Mouse (Mus musculus): ENCODE data around the gene Rad51d.

DNA sequence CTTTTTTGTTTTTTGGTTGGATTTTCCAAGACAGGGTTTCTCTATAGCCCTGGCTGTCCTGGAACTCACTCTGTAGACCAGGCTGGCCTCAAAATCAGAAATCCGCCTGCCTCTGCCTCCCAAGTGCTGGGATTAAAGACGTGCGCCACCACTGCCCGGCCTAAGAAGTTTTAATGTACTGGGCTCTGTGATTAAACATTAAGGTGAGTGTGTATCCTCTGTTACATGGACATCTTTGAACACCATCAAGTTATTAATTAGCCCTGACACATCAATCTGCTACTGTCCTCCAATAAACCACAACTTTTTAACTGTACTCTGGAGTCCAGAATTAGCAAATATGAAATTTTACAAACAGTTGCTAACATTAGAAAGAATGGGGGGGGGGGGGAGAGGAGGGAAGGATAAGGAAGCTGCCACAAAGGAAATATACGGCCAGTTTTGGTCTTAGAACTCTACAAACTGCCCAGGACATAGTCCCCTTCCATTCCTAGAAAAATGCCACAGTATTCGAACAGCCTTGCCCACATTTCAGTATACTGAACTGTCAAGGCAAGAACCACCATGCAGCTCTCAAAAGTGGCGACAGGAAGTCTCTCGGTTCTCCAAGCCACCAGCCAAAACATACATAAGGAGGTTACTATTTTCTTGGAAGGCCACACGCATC, 20.8 kb downstream of the Rad51d start:
- TF ChIP-seq GATA1 (IDR thresholded peaks at IDR 0.05; ENCODE audit: borderline replicate concordance, low read length) (no peak), FLI1 (IDR thresholded peaks at IDR 0.05; ENCODE audit: low read length) (no peak; the same call in 1 of the 2 replicates)
